Mouse (Mus musculus) cerebellum, adult 11-12 months (tissue): ENCODE measurements at regions not wholly inside any gene's neighbourhood (a gene's known extent, or its start where the extent isn't known, plus 50 kb on each side); places are given as distances from the start of the nearest gene placed in this dataset.

Source experiments
- DNase-seq: peaks from one replicate; pipeline ENCODE4 v3.0.0; 2022

GRCm38 (mm10) chr9:59153126-59153525 is 116.9 kb upstream of the Neo1 start:
- no peak for DNase-seq

- DNase-seq: no peak
Observed at GRCm38 (mm10) chr9:59144256-59144800, 108.1 kb upstream of the Neo1 start.

GRCm38 (mm10) chr9:59143610-59144009 is 107.4 kb upstream of the Neo1 start:
- DNase-seq: no peak

- no peak for DNase-seq
Observed at GRCm38 (mm10) chr9:59134171-59135041, 98.2 kb upstream of the Neo1 start.

- no peak for DNase-seq
Observed at GRCm38 (mm10) chr9:59129699-59130340, 93.6 kb upstream of the Neo1 start.

GRCm38 (mm10) chr9:59129252-59129651 is 93.0 kb upstream of the Neo1 start:
- DNase-seq: no peak

GRCm38 (mm10) chr9:59128023-59128422 is 91.8 kb upstream of the Neo1 start:
- DNase-seq: no peak

GRCm38 (mm10) chr9:59125886-59126285 is 89.6 kb upstream of the Neo1 start:
- DNase-seq: no peak

- DNase-seq: no peak
Observed at GRCm38 (mm10) chr9:59116561-59116960, 80.3 kb upstream of the Neo1 start.

GRCm38 (mm10) chr9:59113859-59114258 is 77.6 kb upstream of the Neo1 start:
- DNase-seq: no peak

GRCm38 (mm10) chr9:59099738-59100137 is 63.5 kb upstream of the Neo1 start:
- no peak for DNase-seq

GRCm38 (mm10) chr9:59097564-59097963 is 61.3 kb upstream of the Neo1 start:
- DNase-seq: peak; percentile 17

- DNase-seq: no peak
Observed at GRCm38 (mm10) chr9:59096551-59097268, 60.5 kb upstream of the Neo1 start.

GRCm38 (mm10) chr9:59095626-59096025 is 59.4 kb upstream of the Neo1 start:
- DNase-seq: no peak

GRCm38 (mm10) chr9:59094106-59094505 is 57.9 kb upstream of the Neo1 start:
- no peak for DNase-seq

- no peak for DNase-seq
Observed at GRCm38 (mm10) chr9:59091179-59091578, 54.9 kb upstream of the Neo1 start.

- DNase-seq: no peak
Observed at GRCm38 (mm10) chr9:59087704-59088103, 51.5 kb upstream of the Neo1 start.

- no peak for DNase-seq
Observed at GRCm38 (mm10) chr9:59087112-59087511, 50.9 kb upstream of the Neo1 start.

GRCm38 (mm10) chr9:59086556-59087102 is 50.4 kb upstream of the Neo1 start:
- no peak for DNase-seq
